ENCODE assay signal across 1 mouse cellular context in the genomic region with DNA sequence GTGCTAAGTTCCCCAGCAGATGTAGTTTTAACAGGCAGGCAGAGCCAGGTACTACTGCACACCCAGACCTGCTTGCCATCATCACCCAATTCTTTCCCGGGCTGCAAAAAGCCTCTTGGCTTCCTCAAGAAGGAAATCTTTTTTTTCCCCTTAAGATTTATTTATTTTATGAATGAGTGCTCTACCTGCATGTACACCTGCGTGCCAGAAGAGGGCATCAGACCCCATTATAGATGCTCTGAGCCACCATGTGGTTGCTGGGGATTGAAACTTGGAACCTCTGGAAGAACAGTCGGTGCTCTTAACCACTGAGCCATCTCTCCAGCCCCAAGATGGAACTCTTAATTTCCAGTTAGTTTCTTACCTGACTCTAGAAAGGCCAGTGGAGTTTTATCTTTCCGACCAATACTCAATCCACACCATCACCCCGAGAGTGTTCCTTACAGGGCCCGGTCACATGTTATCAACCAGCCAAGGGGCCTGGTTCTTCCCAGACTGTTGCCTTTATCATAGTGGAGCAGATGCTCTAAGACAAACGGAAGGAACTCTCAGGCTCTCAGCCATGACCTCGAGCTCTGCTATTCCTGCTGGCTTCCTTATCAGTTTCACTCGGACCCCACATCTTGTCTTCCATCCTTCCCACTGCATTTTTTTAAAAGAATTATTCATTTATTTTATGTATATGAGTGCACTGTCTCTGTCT.
A peak's percentile ranks its signal among the peaks of the same experiment; 100 is the strongest.
TF ChIP-seq lines count a peak whose summit lies in the region.

No protein-coding gene starts in this region.

TF ChIP-seq in MEL, 35 proteins besides CTCF, POLR2A, EP300 and RAD21 (continued from another document):
- TF ChIP-seq USF2 (IDR thresholded peaks at IDR 0.05; ENCODE audit: borderline replicate concordance in 1 of 2, insufficient read depth in 1 of 2, low read depth in 1 of 2, low read length in 2 of 2) (peak; percentile 32 to 61; a peak in 1 of 4 replicates), MAFK (IDR thresholded peaks at IDR 0.05; ENCODE audit: borderline replicate concordance, low read depth, low read length) (no peak), MEF2A (IDR thresholded peaks at IDR 0.05; ENCODE audit: extremely low read depth, insufficient replicate concordance, low read depth, low read length, poor library complexity, severe bottlenecking) (no peak), NELFE (IDR thresholded peaks at IDR 0.05; ENCODE audit: low read depth, low read length) (no peak), ZMIZ1 (IDR thresholded peaks at IDR 0.05; ENCODE audit: low read depth, low read length) (no peak), ZC3H11A (IDR thresholded peaks at IDR 0.05; ENCODE audit: low read depth, low read length) (no peak), POLR2AphosphoS2 (IDR thresholded peaks at IDR 0.05; ENCODE audit: low read length) (no peak), TCF12 (IDR thresholded peaks at IDR 0.05; ENCODE audit: low read depth, low read length) (peak; percentile 92), E2F4 (IDR thresholded peaks at IDR 0.05; ENCODE audit: borderline replicate concordance, low read depth, low read length) (no peak), NRF1 (IDR thresholded peaks at IDR 0.05; ENCODE audit: insufficient read depth, low read depth, low read length, poor library complexity, severe bottlenecking) (no peak), ETS1 (IDR thresholded peaks at IDR 0.05; ENCODE audit: low read depth, low read length) (peak; percentile 83), HCFC1 (IDR thresholded peaks at IDR 0.05; ENCODE audit: low read depth, low read length) (no peak), GATA1 (IDR thresholded peaks at IDR 0.05; ENCODE audit: low read depth, low read length) (peak; percentile 94), MAX (IDR thresholded peaks at IDR 0.05; ENCODE audit: low read length) (peak; percentile 88), GABPA (IDR thresholded peaks at IDR 0.05; ENCODE audit: low read depth, low read length) (no peak), BHLHE40 (IDR thresholded peaks at IDR 0.05; ENCODE audit: borderline replicate concordance, low read depth, low read length) (peak; percentile 88; the same call in 1 of the 2 replicates), USF1 (IDR thresholded peaks at IDR 0.05; ENCODE audit: low read depth, low read length) (peak; percentile 93), UBTF (IDR thresholded peaks at IDR 0.05; ENCODE audit: borderline replicate concordance, insufficient read depth, low read depth, low read length) (no peak), POLR2AphosphoS5 (IDR thresholded peaks at IDR 0.05; ENCODE audit: borderline replicate concordance, low read depth, low read length) (no peak), ZNF384 (IDR thresholded peaks at IDR 0.05; ENCODE audit: low read depth, low read length) (peak; percentile 84), RCOR1 (IDR thresholded peaks at IDR 0.05; ENCODE audit: low read depth, low read length) (peak; percentile 61; the same call in 1 of the 2 replicates), MXI1 (IDR thresholded peaks at IDR 0.05; ENCODE audit: low read depth, low read length) (no peak; the same call in 1 of the 2 replicates)
